Mouse (Mus musculus): ENCODE measurements at regions not wholly inside any gene's neighbourhood (a gene's known extent, or its start where the extent isn't known, plus 50 kb on each side); places are given as distances from the start of the nearest gene placed in this dataset.

- no peak for TF ChIP-seq POLR2A (IDR thresholded peaks at IDR 0.05; ENCODE audit: control insufficient read depth, extremely low read depth, insufficient read depth, low read length, poor library complexity)
- no peak for TF ChIP-seq CTCF (IDR thresholded peaks at IDR 0.05; ENCODE audit: borderline replicate concordance, control insufficient read depth, extremely low read depth, insufficient read depth, low read length, poor library complexity)
These were observed 83.8 kb upstream of the Stmnd1 start for GRCm38 (mm10) chr13:46189726-46190125.
